Mouse (Mus musculus): Measurements from ENCODE around the gene Marcksl1. TPM values are rescaled to one million over a fixed set of nuclear protein-coding genes. Genes with fewer than 3 reads are reported as not detected.
"Not testable (repeated sequence)": the region's sequence is repeated elsewhere in the genome, so short reads cannot be mapped to it uniquely, and the experiment has no call there.

Marcksl1 gene
- total RNA-seq, 1 experiment from 2014 or later = 81.4 TPM

DNA sequence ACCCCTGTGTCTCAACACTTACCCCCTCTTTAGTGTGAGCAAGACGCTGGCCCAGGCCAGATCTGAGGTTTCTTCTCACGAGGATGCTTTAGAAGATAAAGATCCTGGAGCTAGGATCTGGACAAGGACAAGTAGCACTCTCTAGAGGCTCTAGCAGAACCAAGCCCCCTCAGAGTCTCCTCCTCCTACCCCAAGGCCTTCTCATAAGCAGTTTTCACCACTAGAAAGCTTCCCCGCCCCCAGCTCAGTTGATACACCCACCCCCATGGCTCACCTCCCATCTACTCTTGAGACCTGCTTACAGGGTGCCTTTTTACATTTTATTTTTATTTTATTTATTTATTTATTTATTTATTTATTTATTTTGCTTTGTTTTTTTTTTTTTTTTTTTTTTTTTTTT, 3.7 kb upstream of the Marcksl1 start:
- DNase-seq = no peak

DNA sequence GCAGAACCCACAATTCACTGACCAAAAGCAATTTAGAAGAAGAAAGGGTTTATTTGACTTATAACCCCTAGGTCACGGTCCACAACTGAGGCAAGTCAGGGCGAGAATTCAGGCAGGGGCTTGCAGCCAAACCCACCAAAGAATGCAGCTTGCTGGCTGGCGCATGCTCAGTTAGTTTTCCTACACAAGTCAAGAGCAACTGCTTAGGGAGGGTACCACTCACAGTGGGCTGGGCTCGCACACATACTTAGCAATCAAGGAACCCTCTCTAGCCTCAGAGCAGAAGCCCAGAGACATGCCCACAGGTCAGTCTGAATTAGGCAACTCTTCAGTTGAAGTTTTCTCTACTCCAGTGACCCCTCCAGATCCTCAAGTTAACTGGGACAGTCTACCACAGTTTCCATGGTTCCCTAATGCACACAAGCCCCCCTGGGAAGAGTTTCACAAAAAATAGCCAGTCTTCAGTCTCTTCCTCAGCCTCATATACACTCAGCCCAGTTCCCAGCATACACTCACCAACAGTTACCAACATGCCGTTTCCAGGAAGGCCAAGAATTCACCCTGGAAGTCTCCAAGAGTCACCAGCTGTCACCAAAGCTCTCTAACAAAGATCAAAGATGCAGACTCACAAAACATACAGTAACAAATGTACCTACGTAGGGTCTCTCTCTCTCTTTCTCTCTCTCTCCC, 2.5 kb upstream of the Marcksl1 start:
- DNase-seq = no peak

- no peak for DNase-seq
Observed at GRCm38 (mm10) chr4:129511413-129512096, 1.8 kb upstream of the Marcksl1 start.

- no peak for DNase-seq
Observed at GRCm38 (mm10) chr4:129513891-129514290, 510 bp downstream of the Marcksl1 start.

GRCm38 (mm10) chr4:129514300-129514898, 1.0 kb downstream of the Marcksl1 start:
- peak; percentile 87 for DNase-seq

DNA sequence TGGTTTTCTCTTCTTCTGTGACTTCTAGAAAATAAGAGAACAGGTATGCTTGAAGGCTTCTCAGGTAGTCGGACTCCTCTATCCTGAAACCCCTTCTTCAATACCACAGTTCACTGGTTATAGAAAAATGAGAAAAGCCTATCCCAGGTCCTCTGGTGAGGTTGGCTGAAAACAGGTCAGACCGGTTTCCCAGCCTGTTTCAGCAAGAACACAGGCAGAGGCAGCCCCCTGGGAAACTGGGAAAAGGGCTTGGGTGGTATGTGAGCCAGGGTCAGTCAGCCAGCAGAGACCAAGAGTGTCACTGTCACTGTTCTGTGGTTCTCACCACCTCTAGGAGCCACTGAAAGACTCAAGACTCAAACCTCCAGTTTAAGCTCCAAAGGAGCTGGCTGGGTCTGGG, 3.5 kb downstream of the Marcksl1 start:
- no peak for DNase-seq

- DNase-seq = no peak
Observed at GRCm38 (mm10) chr4:129518519-129518918, 5.1 kb downstream of the Marcksl1 start.

- DNase-seq = no peak
Observed at GRCm38 (mm10) chr4:129525338-129525737, 12.0 kb downstream of the Marcksl1 start.

- DNase-seq = no peak
Observed at GRCm38 (mm10) chr4:129525889-129526288, 12.5 kb downstream of the Marcksl1 start.

DNA sequence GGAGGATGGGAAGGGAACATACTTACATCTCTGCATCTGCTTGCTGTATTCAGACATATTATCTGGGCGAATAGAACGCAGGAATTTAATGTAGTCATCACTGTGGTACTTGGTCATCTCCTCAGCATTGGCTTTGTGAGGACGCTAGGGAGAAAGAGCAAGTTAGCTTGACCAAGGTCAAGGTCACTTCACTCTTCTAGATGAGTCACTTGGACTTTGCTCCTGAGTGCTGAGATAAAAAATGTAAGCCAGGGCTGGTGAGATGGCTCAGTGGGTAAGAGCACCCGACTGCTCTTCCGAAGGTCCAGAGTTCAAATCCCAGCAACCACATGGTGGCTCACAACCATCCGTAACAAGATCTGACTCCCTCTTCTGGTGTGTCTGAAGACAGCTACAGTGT, 15.5 kb downstream of the Marcksl1 start:
- not testable (repeated sequence) for DNase-seq

- DNase-seq = peak; percentile 71
Observed at GRCm38 (mm10) chr4:129540012-129540411, 26.6 kb downstream of the Marcksl1 start.

GRCm38 (mm10) chr4:129541868-129542591, 28.6 kb downstream of the Marcksl1 start:
- DNase-seq = peak; percentile 39

- DNase-seq = peak; percentile 99
Observed at GRCm38 (mm10) chr4:129542592-129543141, 29.3 kb downstream of the Marcksl1 start, which contains the start of gene Hdac1. Hdac1 (minus strand) TSS chr4:129542713.

GRCm38 (mm10) chr4:129544106-129544505, 30.7 kb downstream of the Marcksl1 start:
- DNase-seq = no peak

DNA sequence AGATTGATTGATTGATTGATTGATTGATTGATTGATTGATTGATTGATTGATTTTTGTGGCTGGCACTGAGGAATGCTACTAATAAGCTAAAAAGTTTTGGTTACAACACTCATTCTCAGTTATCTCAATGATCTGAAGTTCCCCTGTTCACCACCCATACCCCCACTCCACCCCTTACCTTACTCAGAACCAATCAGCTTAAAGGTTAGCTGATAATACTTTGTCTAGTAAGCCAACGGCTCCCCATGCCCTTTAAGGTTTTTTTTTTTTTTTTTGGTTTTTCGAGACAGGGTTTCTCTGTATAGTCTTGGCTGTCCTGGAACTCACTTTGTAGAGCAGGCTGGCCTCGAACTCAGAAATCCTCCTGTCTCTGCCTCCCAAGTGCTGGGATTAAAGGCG, 34.2 kb downstream of the Marcksl1 start:
- not testable (repeated sequence) for DNase-seq

DNA sequence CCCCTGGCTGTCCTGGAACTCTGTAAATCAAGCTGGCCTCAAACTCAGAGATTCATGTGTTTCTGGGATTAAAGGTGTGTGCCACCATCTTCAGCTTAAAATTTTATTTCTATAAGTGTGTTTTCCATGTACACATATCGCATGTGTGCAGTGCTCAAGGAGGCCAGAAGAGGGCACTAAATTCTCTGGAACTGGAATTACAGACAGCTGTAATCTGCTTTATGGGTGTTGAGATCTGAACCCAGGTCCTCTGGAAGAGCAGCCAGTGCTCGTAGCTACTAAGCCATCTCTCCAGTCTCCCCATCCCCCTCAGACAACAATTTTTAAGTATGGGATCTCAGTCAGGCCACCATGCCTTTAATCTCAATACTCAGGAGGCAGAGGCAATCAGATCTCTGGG, 35.9 kb downstream of the Marcksl1 start:
- peak; percentile 43 for DNase-seq

DNA sequence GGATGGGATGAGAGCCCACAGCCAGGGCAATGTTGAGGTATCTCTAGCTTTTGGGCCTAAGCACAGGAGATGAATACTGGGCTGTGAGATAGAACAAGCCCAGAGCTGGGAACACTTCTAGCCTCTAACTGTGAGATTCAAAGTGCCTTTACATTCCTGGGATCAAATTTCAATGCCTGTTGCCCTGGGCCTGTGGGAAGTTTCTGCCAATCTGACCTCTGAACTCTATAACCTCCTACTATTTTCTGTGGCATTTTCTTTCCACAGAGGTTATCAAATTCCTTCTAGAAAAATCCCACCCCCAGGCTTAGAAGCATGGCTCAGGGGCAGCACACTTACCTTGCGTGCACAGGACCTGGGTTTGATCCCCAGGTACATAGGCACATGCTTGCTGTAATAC, 36.9 kb downstream of the Marcksl1 start:
- DNase-seq = no peak

DNA sequence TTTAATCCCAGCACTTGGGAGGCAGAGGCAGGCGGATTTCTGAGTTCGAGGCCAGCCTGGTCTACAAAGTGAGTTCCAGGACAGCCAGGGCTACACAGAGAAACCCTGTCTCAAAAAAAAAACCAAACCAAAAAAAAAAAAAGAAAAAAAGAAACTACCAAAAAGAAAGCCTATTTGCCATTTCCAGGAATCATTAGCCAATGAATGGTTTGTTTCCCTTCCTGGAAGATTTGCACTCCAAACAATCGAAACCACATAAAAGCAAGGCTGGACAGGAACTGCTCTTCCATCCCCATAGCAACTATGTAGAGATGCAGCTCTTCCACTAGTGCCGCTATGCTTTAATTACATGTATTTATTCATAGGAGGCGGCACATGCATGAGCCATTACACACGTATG, 41.1 kb downstream of the Marcksl1 start:
- not testable (repeated sequence) for DNase-seq

- peak; percentile 89 for DNase-seq
Observed at GRCm38 (mm10) chr4:129555421-129555861, 42.1 kb downstream of the Marcksl1 start.

GRCm38 (mm10) chr4:129555862-129556531, 42.6 kb downstream of the Marcksl1 start:
- DNase-seq = no peak

- DNase-seq = peak; percentile 97
Observed at GRCm38 (mm10) chr4:129556532-129557223, 43.3 kb downstream of the Marcksl1 start.
